Mouse (Mus musculus): ENCODE results near the gene Rnf207. TPM values are rescaled to one million over a fixed set of nuclear protein-coding genes. Genes with fewer than 3 reads are reported as not detected.

The Rnf207 gene
- total RNA-seq, 4 experiments from 2014 or later = not detected

GRCm38 (mm10) chr4:152332952-152333351 lies 14.2 kb upstream of the Rnf207 start:
- DNase-seq (ENCODE audit: low spot score in 2 of 2) = peak; percentile 32 to 45

- no peak for DNase-seq (ENCODE audit: low spot score in 2 of 2)
These were observed 9.9 kb upstream of the Rnf207 start for GRCm38 (mm10) chr4:152328691-152329090.

GRCm38 (mm10) chr4:152326543-152326942 lies 7.8 kb upstream of the Rnf207 start:
- no peak for DNase-seq (ENCODE audit: low spot score in 2 of 2)

GRCm38 (mm10) chr4:152325574-152326411 lies 7.0 kb upstream of the Rnf207 start, which contains the start of gene Rpl22:
TSS of gene Rpl22 (plus strand) at chr4:152325742.
- DNase-seq (ENCODE audit: low spot score in 2 of 2) = peak; percentile 87 to 93

GRCm38 (mm10) chr4:152324641-152325562 lies 6.1 kb upstream of the Rnf207 start:
- DNase-seq (ENCODE audit: low spot score in 2 of 2) = no peak

- DNase-seq (ENCODE audit: low spot score in 2 of 2) = no peak
These were observed 2.7 kb upstream of the Rnf207 start for GRCm38 (mm10) chr4:152321464-152321863.

GRCm38 (mm10) chr4:152317631-152318033 lies 1.2 kb downstream of the Rnf207 start:
- no peak for DNase-seq (ENCODE audit: low spot score in 2 of 2)

GRCm38 (mm10) chr4:152315498-152316213 lies 3.1 kb downstream of the Rnf207 start:
- no peak for DNase-seq (ENCODE audit: low spot score in 2 of 2)

GRCm38 (mm10) chr4:152313934-152314333 lies 4.9 kb downstream of the Rnf207 start:
- no peak for DNase-seq (ENCODE audit: low spot score in 2 of 2)

GRCm38 (mm10) chr4:152313211-152313632 lies 5.6 kb downstream of the Rnf207 start:
- DNase-seq (ENCODE audit: low spot score in 2 of 2) = no peak

- no peak for DNase-seq (ENCODE audit: low spot score in 2 of 2)
These were observed 6.6 kb downstream of the Rnf207 start for GRCm38 (mm10) chr4:152312186-152312585.

- DNase-seq (ENCODE audit: low spot score in 2 of 2) = no peak
These were observed 11.3 kb downstream of the Rnf207 start for GRCm38 (mm10) chr4:152307542-152307941.

GRCm38 (mm10) chr4:152305991-152306390 lies 12.8 kb downstream of the Rnf207 start:
- DNase-seq (ENCODE audit: low spot score in 2 of 2) = no peak

- no peak for DNase-seq (ENCODE audit: low spot score in 2 of 2)
These were observed 14.1 kb downstream of the Rnf207 start for GRCm38 (mm10) chr4:152304685-152305084.

- no peak for DNase-seq (ENCODE audit: low spot score in 2 of 2)
These were observed 15.6 kb downstream of the Rnf207 start for GRCm38 (mm10) chr4:152303172-152303571.

- DNase-seq (ENCODE audit: low spot score in 2 of 2) = no peak
These were observed 16.8 kb downstream of the Rnf207 start for GRCm38 (mm10) chr4:152302012-152302411.

GRCm38 (mm10) chr4:152300375-152300774 lies 18.4 kb downstream of the Rnf207 start:
- no peak for DNase-seq (ENCODE audit: low spot score in 2 of 2)

GRCm38 (mm10) chr4:152298836-152299235 lies 20.0 kb downstream of the Rnf207 start:
- no peak for DNase-seq (ENCODE audit: low spot score in 2 of 2)

GRCm38 (mm10) chr4:152296874-152297861 lies 21.6 kb downstream of the Rnf207 start, which contains the start of gene Icmt:
TSS of gene Icmt (plus strand) at chr4:152297227.
- peak; percentile 98 to 100 for DNase-seq (ENCODE audit: low spot score in 2 of 2)

- no peak for DNase-seq (ENCODE audit: low spot score in 2 of 2)
These were observed 22.4 kb downstream of the Rnf207 start for GRCm38 (mm10) chr4:152296371-152296770.
